Mouse (Mus musculus): ENCODE data around the gene Slc35e3. TPM values are rescaled to one million over a fixed set of nuclear protein-coding genes. Genes with fewer than 3 reads are reported as not detected.

The Slc35e3 gene
- total and polyA plus RNA-seq, 3 experiments, result 2.2 to 9.7 (median 5.0) TPM

- Histone ChIP-seq H3K9me3 (replicated peaks; ENCODE audit: low read length) (peaks cover 36% of the 10 kb centered on the region), H3K36me3 (replicated peaks in 1 of 2; ENCODE audit: control insufficient read depth in 1 of 2, insufficient read depth in 1 of 2, low read length in 1 of 2) (peaks cover 50 to 79% of the 10 kb centered on the region in 2 experiments), H3K79me2 (replicated peaks; ENCODE audit: control insufficient read depth, extremely low read depth, insufficient read depth, poor library complexity, severe bottlenecking) (no peaks in the 10 kb centered on the region), H3K27me3 (replicated peaks) (no peaks in the 10 kb centered on the region), H3K4me1 (ENCODE audit: control insufficient read depth in 1 of 2, insufficient read depth in 2 of 2) (peaks cover 0 to 5% of the 10 kb centered on the region in 2 experiments; a peak in 2 of 4 replicates), H3K27ac (ENCODE audit: insufficient read depth, low read depth) (no peak overlapping the region), H3K4me2 (ENCODE audit: insufficient read depth, low read depth, poor library complexity, severe bottlenecking) (no peak overlapping the region), H3K4me3 (replicated peaks in 1 of 3; ENCODE audit: low read depth in 2 of 3, low read length in 2 of 3, poor library complexity in 1 of 3) (no peak overlapping the region), H3K9ac (ENCODE audit: insufficient read depth, low read depth) (no peak overlapping the region)
- TF ChIP-seq MAX (IDR thresholded peaks at IDR 0.05; ENCODE audit: low read length) (no peak), ZMIZ1 (IDR thresholded peaks at IDR 0.05; ENCODE audit: low read depth, low read length) (no peak)
- dilution Hi-C loops (cut with MboI; ENCODE audit: extremely low pct_ligation_motif_present, extremely low pct_unique_long_range_greater_than_20kb, low sequenced_read_pairs) (no loop called here), in situ Hi-C loops (cut with MboI; ENCODE audit: low pct_ligation_motif_present, low pct_unique_long_range_greater_than_20kb, low sequenced_read_pairs) (no loop called here)
- DNase-seq (ENCODE audit: extremely low read depth), result no peak
These were observed 5.6 kb upstream of the Slc35e3 start for GRCm38 (mm10) chr10:117751744-117752143.

GRCm38 (mm10) chr10:117751282-117751610 lies 5.1 kb upstream of the Slc35e3 start:
- no peaks in the 10 kb centered on the region for H3K79me2 ChIP-seq (replicated peaks; ENCODE audit: control insufficient read depth, extremely low read depth, insufficient read depth, poor library complexity, severe bottlenecking)
- dilution Hi-C loops (cut with MboI; ENCODE audit: extremely low pct_ligation_motif_present, extremely low pct_unique_long_range_greater_than_20kb, low sequenced_read_pairs) (no loop called here), in situ Hi-C loops (cut with MboI; ENCODE audit: low pct_ligation_motif_present, low pct_unique_long_range_greater_than_20kb, low sequenced_read_pairs) (no loop called here)
- H3K4me2 ChIP-seq (ENCODE audit: insufficient read depth, low read depth, poor library complexity, severe bottlenecking), result no peak overlapping the region
- H3K27ac ChIP-seq (ENCODE audit: insufficient read depth, low read depth), result no peak overlapping the region
- peaks cover 36% of the 10 kb centered on the region for H3K9me3 ChIP-seq (replicated peaks; ENCODE audit: low read length)
- peaks cover 0 to 5% of the 10 kb centered on the region in 2 experiments; a peak in 2 of 4 replicates for H3K4me1 ChIP-seq (ENCODE audit: control insufficient read depth in 1 of 2, insufficient read depth in 2 of 2)
- TF ChIP-seq NRF1 (IDR thresholded peaks at IDR 0.05; ENCODE audit: low read depth, low read length), result no peak
- TF ChIP-seq CTCF (conservative IDR thresholded peaks at IDR 0.05 in 1 of 2, IDR thresholded peaks at IDR 0.05 in 1 of 2; ENCODE audit: low read depth in 2 of 2, low read length in 2 of 2), result no peak
- no peak for TF ChIP-seq ZMIZ1 (IDR thresholded peaks at IDR 0.05; ENCODE audit: low read depth, low read length)
- TF ChIP-seq POLR2A (IDR thresholded peaks at IDR 0.05; ENCODE audit: low read depth, low read length), result no peak
- H3K36me3 ChIP-seq (replicated peaks in 1 of 2; ENCODE audit: control insufficient read depth in 1 of 2, insufficient read depth in 1 of 2, low read length in 1 of 2), result peaks cover 48 to 74% of the 10 kb centered on the region in 2 experiments
- no peak for DNase-seq (ENCODE audit: extremely low read depth)
- H3K4me3 ChIP-seq (replicated peaks in 1 of 3; ENCODE audit: low read depth in 2 of 3, low read length in 2 of 3, poor library complexity in 1 of 3), result no peak overlapping the region
- H3K27me3 ChIP-seq (replicated peaks), result no peaks in the 10 kb centered on the region
- H3K9ac ChIP-seq (ENCODE audit: insufficient read depth, low read depth), result no peak overlapping the region

DNA sequence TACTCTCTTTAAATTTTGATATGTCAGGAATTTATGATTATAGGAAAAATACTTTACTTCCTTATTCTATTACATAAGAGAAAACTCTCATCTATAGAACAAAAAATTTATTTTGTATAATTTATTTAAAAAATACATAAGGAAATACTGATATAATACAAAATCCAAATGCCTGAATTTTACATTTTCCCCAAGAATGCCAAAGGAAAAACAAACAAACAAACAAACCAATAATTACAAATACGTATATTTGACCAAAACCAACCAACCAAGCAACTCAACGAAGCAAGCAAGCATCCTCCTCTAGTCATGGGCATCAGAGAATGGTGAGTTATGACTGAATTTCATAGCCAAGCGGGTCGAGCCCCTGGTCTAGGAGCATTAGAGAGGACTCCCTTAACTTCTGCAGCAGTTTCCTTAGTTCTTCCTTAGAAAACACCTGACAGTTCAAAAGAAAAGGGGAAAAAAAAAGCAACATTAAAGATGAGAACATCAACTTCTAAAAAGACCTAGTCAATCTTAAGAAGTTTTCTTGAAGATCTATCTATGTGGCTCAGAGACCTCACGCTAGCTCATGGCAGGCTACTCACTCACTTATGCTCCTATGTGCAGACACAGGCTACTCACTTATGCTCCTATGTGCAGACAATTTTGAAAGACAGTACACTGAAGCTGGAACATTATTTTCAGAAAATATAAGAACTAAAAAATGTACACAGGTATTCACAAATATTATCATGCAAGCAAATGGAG lies 4.5 kb upstream of the Slc35e3 start:
- H3K4me3 ChIP-seq (replicated peaks in 1 of 3; ENCODE audit: low read depth in 2 of 3, low read length in 2 of 3, poor library complexity in 1 of 3), result no peak overlapping the region
- H3K36me3 ChIP-seq (replicated peaks in 1 of 2; ENCODE audit: control insufficient read depth in 1 of 2, insufficient read depth in 1 of 2, low read length in 1 of 2), result peaks cover 45 to 68% of the 10 kb centered on the region in 2 experiments
- H3K27me3 ChIP-seq (replicated peaks), result no peaks in the 10 kb centered on the region

More for the DNA sequence above, 4.5 kb upstream of the Slc35e3 start:
- DNase-seq (ENCODE audit: extremely low read depth), result no peak
- in situ Hi-C loops (cut with MboI; ENCODE audit: low pct_ligation_motif_present, low pct_unique_long_range_greater_than_20kb, low sequenced_read_pairs), result no loop called here
- Histone ChIP-seq H3K4me2 (ENCODE audit: insufficient read depth, low read depth, poor library complexity, severe bottlenecking) (no peak overlapping the region), H3K9ac (ENCODE audit: insufficient read depth, low read depth) (no peak overlapping the region), H3K4me1 (ENCODE audit: control insufficient read depth in 1 of 2, insufficient read depth in 2 of 2) (peaks cover 0 to 5% of the 10 kb centered on the region in 2 experiments; a peak in 2 of 4 replicates), H3K27ac (ENCODE audit: insufficient read depth, low read depth) (no peak overlapping the region), H3K79me2 (replicated peaks; ENCODE audit: control insufficient read depth, extremely low read depth, insufficient read depth, poor library complexity, severe bottlenecking) (no peaks in the 10 kb centered on the region), H3K9me3 (replicated peaks; ENCODE audit: low read length) (peaks cover 36% of the 10 kb centered on the region)
- dilution Hi-C loops (cut with MboI; ENCODE audit: extremely low pct_ligation_motif_present, extremely low pct_unique_long_range_greater_than_20kb, low sequenced_read_pairs), result no loop called here
- TF ChIP-seq GABPA (IDR thresholded peaks at IDR 0.05; ENCODE audit: insufficient replicate concordance, low read depth, low read length), result no peak
- no peak for TF ChIP-seq EP300 (IDR thresholded peaks at IDR 0.05; ENCODE audit: low read length)
- no peak for TF ChIP-seq ELF1 (IDR thresholded peaks at IDR 0.05; ENCODE audit: low read depth, low read length)
- TF ChIP-seq E2F4 (IDR thresholded peaks at IDR 0.05; ENCODE audit: insufficient replicate concordance, low read depth, low read length), result no peak
- no peak for TF ChIP-seq MXI1 (IDR thresholded peaks at IDR 0.05; ENCODE audit: low read depth, low read length)
- TF ChIP-seq ZKSCAN1 (IDR thresholded peaks at IDR 0.05; ENCODE audit: borderline replicate concordance, low read depth, low read length), result no peak
- no peak for TF ChIP-seq TCF12 (IDR thresholded peaks at IDR 0.05; ENCODE audit: low read depth, low read length)
- no peak for TF ChIP-seq SMC3 (IDR thresholded peaks at IDR 0.05; ENCODE audit: low read depth, low read length)
- no peak for TF ChIP-seq NRF1 (IDR thresholded peaks at IDR 0.05; ENCODE audit: low read depth, low read length)
- no peak for TF ChIP-seq PAX5 (IDR thresholded peaks at IDR 0.05; ENCODE audit: low read length)
- no peak for TF ChIP-seq CHD1 (IDR thresholded peaks at IDR 0.05; ENCODE audit: low read depth, low read length)

Measured in CH12.LX (cell line).